Mouse (Mus musculus) G1E (cell line): ENCODE measurements around the gene Phactr4. TPM values are rescaled to one million over a fixed set of nuclear protein-coding genes. Genes with fewer than 3 reads are reported as not detected.

Source experiments
- ATAC-seq: 2 replicates; pipeline ENCODE4 v1.8.0; 2016; ENCODE audit warnings: mild to moderate bottlenecking; ENCODE audit not compliant: insufficient number of reproducible peaks, poor library complexity, low FRiP score, severe bottlenecking; ENCODE audit errors: extremely low read depth
- DNase-seq: peaks from one replicate; pipeline ENCODE4 v3.0.0; 2012; ENCODE audit warnings: low spot score
- H3K27me3 ChIP-seq: 2 replicates; pipeline ENCODE4 v1.6.1; 2012; ENCODE audit warnings: mild to moderate bottlenecking, low read length, inconsistent platforms; ENCODE audit not compliant: insufficient read depth
- H3K36me3 ChIP-seq: replicated peaks from 2 replicates; pipeline ENCODE3; 2012; ENCODE audit warnings: mild to moderate bottlenecking, inconsistent platforms
- H3K4me1 ChIP-seq: 2 replicates; pipeline ENCODE4 v1.6.1; 2012; ENCODE audit warnings: low read depth, low read length, inconsistent platforms, mixed read lengths; ENCODE audit not compliant: insufficient read depth
- H3K4me3 ChIP-seq: 2 replicates; pipeline ENCODE4 v1.5.1; 2012; ENCODE audit warnings: low read depth, mild to moderate bottlenecking, inconsistent platforms, low read length, moderate library complexity, mixed read lengths
- H3K9me3 ChIP-seq: replicated peaks from 2 replicates; pipeline ENCODE4 v1.6.1; 2012; ENCODE audit warnings: inconsistent platforms
- CTCF ChIP-seq: IDR thresholded peaks from 2 replicates; pipeline ENCODE4 v1.5.1; 2012; ENCODE audit warnings: low read depth, low read length, inconsistent platforms, mixed read lengths
- GATA1 ChIP-seq: IDR thresholded peaks from 2 replicates; pipeline ENCODE4 v1.6.1; 2012; ENCODE audit warnings: borderline replicate concordance, low read length, inconsistent platforms, mixed read lengths
- GATA2 ChIP-seq: IDR thresholded peaks from 2 replicates; pipeline ENCODE4 v1.6.1; 2012; ENCODE audit warnings: low read depth, low read length, inconsistent platforms, borderline replicate concordance
- POLR2AphosphoS5 ChIP-seq: IDR thresholded peaks from 2 replicates; pipeline ENCODE4 v1.6.1; 2012; ENCODE audit warnings: low read depth, low read length, inconsistent platforms; ENCODE audit not compliant: insufficient replicate concordance
- TAL1 ChIP-seq: conservative IDR thresholded peaks from 2 replicates; pipeline ENCODE4 v1.6.1; 2012; ENCODE audit warnings: low read depth, low read length, inconsistent platforms, mixed read lengths
- polyA plus RNA-seq: library from polyadenylated mRNA; stranded (reverse); fragments of >175 nt; gene quantifications from 2 replicates; pipeline ENCODE4 v1.2.3, GENCODE M21; 2012
- total RNA-seq, 2 experiments: library from RNA; stranded (forward) in 1 of 2; stranded (reverse) in 1 of 2; fragments of 200-1000 nt in 1 of 2; fragments of >200 nt in 1 of 2; fragmentation: Nextera tagmentation in 1 of 2; gene quantifications; 2 replicates each; pipeline ENCODE4 v1.2.3; 2014 to 2017

Gene Phactr4
- total and polyA plus RNA-seq, 3 experiments = 7.7 to 72.5 (median 15.2) TPM

DNA sequence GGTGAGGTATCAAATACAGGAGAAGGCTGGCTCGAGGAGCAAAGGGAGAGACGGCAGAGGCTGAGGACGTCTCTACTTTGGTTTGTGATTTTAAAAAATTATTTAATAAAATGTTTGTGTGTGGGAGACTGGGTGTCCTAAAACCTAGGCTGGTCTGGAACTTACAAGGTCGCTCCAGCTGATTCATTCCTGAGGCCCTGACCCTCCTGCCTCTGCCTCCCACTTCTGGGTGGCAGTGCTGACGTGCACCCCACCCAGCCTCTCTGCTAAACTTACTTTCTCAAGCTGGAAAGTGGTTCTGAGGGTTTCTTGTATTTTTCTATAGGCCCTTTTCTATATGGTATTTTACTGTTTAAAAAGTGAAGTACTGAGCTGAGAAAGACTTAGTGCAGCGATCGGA, 26.0 kb downstream of the Phactr4 start:
- H3K9me3 ChIP-seq = peaks cover 7% of the 10 kb centered on the region; the same call in 1 of the 2 replicates
- peaks cover 55% of the 10 kb centered on the region for H3K4me1 ChIP-seq
- peak overlapping the region; percentile 38; the same call in 1 of the 2 replicates for H3K4me3 ChIP-seq
- no peak for TF ChIP-seq GATA2
- no peak for TF ChIP-seq GATA1
- TF ChIP-seq POLR2AphosphoS5 = no peak
- TF ChIP-seq CTCF = no peak
- no peak for TF ChIP-seq TAL1
- DNase-seq (no peak), ATAC-seq (no peak)
- no peaks in the 10 kb centered on the region for H3K27me3 ChIP-seq
- H3K36me3 ChIP-seq = peaks cover 55% of the 10 kb centered on the region

DNA sequence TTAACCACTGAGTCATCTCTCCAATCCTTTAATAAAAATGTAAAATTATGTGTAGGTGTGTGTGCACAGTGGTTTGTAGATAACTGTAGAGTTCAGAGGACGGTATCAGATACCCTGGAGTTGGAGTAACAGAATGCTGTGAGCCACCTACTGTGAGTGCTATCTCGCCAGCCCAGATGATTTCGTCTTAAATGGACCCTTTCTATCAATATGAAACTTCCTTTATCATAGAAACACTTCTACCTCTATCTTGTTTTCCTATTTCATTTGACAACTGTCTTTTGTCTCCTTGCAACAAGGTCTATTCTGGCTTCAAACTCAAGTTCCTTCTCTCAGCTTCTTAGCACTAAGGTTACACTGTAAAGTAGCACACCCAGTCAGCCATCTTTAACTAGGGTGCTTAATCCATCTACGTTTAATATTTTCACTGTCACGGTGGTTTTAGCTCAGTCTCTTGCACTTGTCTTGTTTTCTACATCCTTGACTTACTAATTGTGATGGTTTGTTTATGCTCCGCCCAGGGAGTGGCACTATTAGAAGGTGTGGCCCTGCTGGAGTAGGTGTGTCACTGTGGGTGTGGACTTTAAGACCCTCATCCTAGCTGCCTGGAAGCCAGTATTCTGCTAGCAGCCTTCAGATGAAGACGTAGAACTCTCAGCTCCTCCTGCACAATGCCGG, 31.1 kb downstream of the Phactr4 start:
- peak; percentile 86 for ATAC-seq
- Histone ChIP-seq H3K9me3 (peaks cover 7% of the 10 kb centered on the region; the same call in 1 of the 2 replicates), H3K4me1 (peaks cover 69% of the 10 kb centered on the region), H3K27me3 (no peaks in the 10 kb centered on the region), H3K36me3 (peaks cover 48% of the 10 kb centered on the region), H3K4me3 (no peak overlapping the region; the same call in 1 of the 2 replicates)
- no peak for DNase-seq
- TF ChIP-seq TAL1 = peak; percentile 78
- TF ChIP-seq CTCF = no peak

DNA sequence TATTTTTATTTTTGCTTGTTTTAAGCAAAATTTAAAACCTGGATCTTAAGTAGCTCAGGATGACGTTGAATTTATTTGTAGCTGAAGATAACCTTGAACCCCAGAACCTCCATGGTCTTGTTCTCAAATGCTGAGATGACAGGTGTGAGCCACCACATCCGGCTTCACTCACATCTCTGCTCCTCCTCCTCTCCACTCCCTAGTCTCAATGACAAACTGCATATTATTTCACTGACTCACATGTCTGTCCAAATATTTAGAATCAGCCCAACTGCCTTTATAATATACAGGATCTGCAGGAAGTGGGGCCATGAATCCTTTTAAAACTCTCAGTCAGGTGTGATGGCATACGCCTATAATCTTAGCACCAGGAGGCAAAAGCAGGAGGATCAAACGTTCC, 33.0 kb downstream of the Phactr4 start:
- Histone ChIP-seq H3K36me3 (peaks cover 51% of the 10 kb centered on the region), H3K4me3 (no peak overlapping the region), H3K9me3 (peaks cover 7% of the 10 kb centered on the region; the same call in 1 of the 2 replicates), H3K4me1 (peaks cover 67% of the 10 kb centered on the region), H3K27me3 (no peaks in the 10 kb centered on the region)
- TF ChIP-seq GATA1 (no peak), POLR2AphosphoS5 (no peak), CTCF (no peak), GATA2 (no peak), TAL1 (no peak)
- ATAC-seq = no peak
- DNase-seq = no peak

DNA sequence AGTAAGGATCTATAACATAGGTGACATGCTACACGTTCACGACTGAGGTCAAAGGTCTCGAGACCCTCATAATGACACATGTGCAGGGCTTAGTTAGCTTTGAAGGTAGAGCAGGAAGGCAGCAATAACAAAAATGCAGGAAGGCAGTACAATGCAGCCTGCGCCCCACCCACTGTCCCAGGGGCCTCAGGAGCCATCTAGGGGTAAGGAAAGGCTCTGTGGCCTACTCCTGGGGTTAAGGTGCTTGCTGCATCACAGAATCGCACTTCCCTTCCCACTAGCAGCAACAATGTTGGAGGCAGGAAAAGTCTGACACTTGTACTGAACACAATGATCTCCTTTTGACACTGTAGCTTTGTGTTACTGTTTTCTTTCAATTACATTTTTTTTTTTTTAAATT, 34.7 kb downstream of the Phactr4 start:
- ATAC-seq = no peak
- H3K9me3 ChIP-seq = peaks cover 2% of the 10 kb centered on the region; the same call in 1 of the 2 replicates
- H3K36me3 ChIP-seq = peaks cover 56% of the 10 kb centered on the region
- peak overlapping the region; percentile 26; the same call in 1 of the 2 replicates for H3K4me3 ChIP-seq
- peak; percentile 32 for DNase-seq
- peaks cover 74% of the 10 kb centered on the region for H3K4me1 ChIP-seq
- TF ChIP-seq POLR2AphosphoS5 (no peak), CTCF (no peak), TAL1 (no peak), GATA2 (no peak)
- no peaks in the 10 kb centered on the region for H3K27me3 ChIP-seq

DNA sequence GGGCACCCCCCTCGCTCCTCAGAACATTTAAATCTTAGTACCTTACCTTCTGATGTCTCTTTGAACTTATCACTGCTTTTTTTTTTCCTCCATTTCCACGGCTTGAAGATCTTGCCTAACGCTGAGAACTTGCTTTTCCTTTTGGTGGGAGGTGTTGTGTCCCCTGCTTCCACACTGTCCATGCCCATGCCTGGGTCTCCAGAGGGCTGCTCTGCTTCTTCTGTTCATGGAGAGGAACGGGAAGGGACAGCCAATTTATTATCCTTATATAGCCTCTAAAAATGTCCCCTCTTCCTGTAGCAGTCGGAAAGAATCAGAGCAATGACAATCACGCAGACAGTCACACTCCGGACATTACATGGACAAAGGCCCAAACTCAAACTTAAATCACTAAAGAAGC, 35.4 kb downstream of the Phactr4 start:
- H3K4me1 ChIP-seq = peaks cover 75% of the 10 kb centered on the region

DNA sequence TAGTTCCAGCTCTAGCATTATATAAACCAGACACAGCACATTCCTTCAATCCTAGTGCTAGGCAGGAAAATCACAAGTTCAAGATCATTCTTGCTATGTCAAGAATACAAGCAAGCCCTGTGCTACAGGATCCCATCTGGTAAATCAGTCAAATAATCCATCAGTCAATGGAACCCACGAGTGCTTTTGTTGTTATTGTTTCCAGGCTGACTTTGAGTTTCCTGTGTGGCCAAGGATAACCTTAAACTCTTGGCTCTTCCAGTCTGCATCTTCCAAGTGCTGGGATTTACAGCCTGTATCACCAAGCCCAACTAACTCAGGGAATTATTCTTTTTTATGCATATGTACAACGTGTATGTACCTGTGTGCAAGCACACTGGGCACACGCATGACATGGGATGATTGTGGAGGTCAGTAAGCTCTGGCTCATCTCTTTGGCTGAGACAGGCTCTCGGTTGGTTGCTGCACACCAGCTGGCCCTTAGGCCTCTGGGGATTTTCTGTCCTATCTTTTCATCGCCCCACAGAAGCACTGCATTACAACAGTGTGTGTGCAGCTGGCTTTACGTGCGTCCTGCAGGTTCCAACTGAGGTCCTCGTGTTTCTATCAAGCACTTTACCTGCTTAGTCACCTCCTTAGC, 36.4 kb downstream of the Phactr4 start:
- no peaks in the 10 kb centered on the region for H3K27me3 ChIP-seq
- H3K4me1 ChIP-seq = peaks cover 71% of the 10 kb centered on the region
- H3K9me3 ChIP-seq = no peaks in the 10 kb centered on the region
- TF ChIP-seq POLR2AphosphoS5 = no peak
- no peak overlapping the region for H3K4me3 ChIP-seq
- H3K36me3 ChIP-seq = peaks cover 71% of the 10 kb centered on the region
- ATAC-seq = no peak
- no peak for DNase-seq

More for the DNA sequence above, 35.4 kb downstream of the Phactr4 start:
- Histone ChIP-seq H3K9me3 (no peaks in the 10 kb centered on the region), H3K27me3 (no peaks in the 10 kb centered on the region), H3K4me3 (no peak overlapping the region), H3K36me3 (peaks cover 64% of the 10 kb centered on the region)
- TF ChIP-seq GATA2 (no peak), POLR2AphosphoS5 (no peak), GATA1 (no peak), TAL1 (no peak), CTCF (no peak)
- no peak for ATAC-seq
- DNase-seq = no peak
